In genomic region chr1:150009134-150009533, GRCm38 (mm10) we compare ENCODE assay signal across 26 mouse cellular contexts. TPM values are rescaled to one million over a fixed set of nuclear protein-coding genes. Genes with fewer than 3 reads are reported as not detected.
DNase-seq lines count a peak whose midpoint lies in the region; ATAC-seq and TF ChIP-seq lines count a peak whose summit lies in the region.
"Had no signal": no experiment of that assay in that cellular context is flagged by ENCODE, and none has a peak within 500 bp of the region (broad histone marks: within the 10 kb centered on the region; RNA-seq: fewer than 3 reads in every experiment).

No protein-coding gene starts in this region.

- H3K36me3 ChIP-seq in lung, embryonic 14.5 days (ENCODE audit: insufficient read depth), result no peaks in the 10 kb centered on the region
- H3K36me3 ChIP-seq in midbrain, embryonic 15.5 days (replicated peaks), result no peaks in the 10 kb centered on the region
- no peaks in the 10 kb centered on the region for H3K36me3 ChIP-seq in midbrain, embryonic 11.5 days (ENCODE audit: control insufficient read depth, insufficient read depth, low read length)
- H3K36me3 ChIP-seq in embryonic facial prominence, embryonic 15.5 days, result no peaks in the 10 kb centered on the region
- H3K36me3 ChIP-seq: heart, embryonic 12.5 days; hindbrain, embryonic 13.5 days; neural tube, embryonic 15.5 days had no signal

- no peak overlapping the region for H3K27ac ChIP-seq in lung, embryonic 14.5 days (ENCODE audit: low read depth)
- H3K27ac ChIP-seq in midbrain, embryonic 15.5 days, result no peak overlapping the region
- no peak overlapping the region for H3K27ac ChIP-seq in midbrain, embryonic 11.5 days (ENCODE audit: low read depth, low read length)
- H3K27ac ChIP-seq in embryonic facial prominence, embryonic 15.5 days (replicated peaks), result no peak overlapping the region
- H3K27ac ChIP-seq: hindbrain, embryonic 13.5 days; neural tube, embryonic 15.5 days had no signal

- TF ChIP-seq CTCF in lung, embryonic 14.5 days (IDR thresholded peaks at IDR 0.05; ENCODE audit: low read depth), result no peak

- no peak overlapping the region for H3K4me3 ChIP-seq in lung, embryonic 14.5 days (ENCODE audit: low read depth, low read length)
- H3K4me3 ChIP-seq in midbrain, embryonic 15.5 days, result no peak overlapping the region
- H3K4me3 ChIP-seq in midbrain, embryonic 11.5 days (ENCODE audit: low read depth, low read length), result no peak overlapping the region
- no peak overlapping the region for H3K4me3 ChIP-seq in embryonic facial prominence, embryonic 15.5 days (replicated peaks)
- H3K4me3 ChIP-seq: heart, embryonic 12.5 days; hindbrain, embryonic 13.5 days; neural tube, embryonic 15.5 days had no signal

- H3K4me1 ChIP-seq in lung, embryonic 14.5 days (ENCODE audit: insufficient read depth), result no peaks in the 10 kb centered on the region
- no peaks in the 10 kb centered on the region for H3K4me1 ChIP-seq in midbrain, embryonic 15.5 days
- no peaks in the 10 kb centered on the region for H3K4me1 ChIP-seq in midbrain, embryonic 11.5 days (ENCODE audit: control insufficient read depth, insufficient read depth, low read length)
- H3K4me1 ChIP-seq in embryonic facial prominence, embryonic 15.5 days, result no peaks in the 10 kb centered on the region
- H3K4me1 ChIP-seq: heart, embryonic 12.5 days; hindbrain, embryonic 13.5 days; neural tube, embryonic 15.5 days had no signal

- peak; percentile 73; the same call in 1 of the 2 replicates for ATAC-seq in lung, embryonic 14.5 days (ENCODE audit: insufficient read depth)
- ATAC-seq in midbrain, embryonic 15.5 days (replicated peaks), result peak; percentile 62; the same call in 1 of the 2 replicates
- no peak for ATAC-seq in midbrain, embryonic 11.5 days (ENCODE audit: low FRiP score)
- ATAC-seq in embryonic facial prominence, embryonic 15.5 days (ENCODE audit: insufficient number of reproducible peaks, low FRiP score, low TSS enrichment, low read depth), result 0 out of 2 replicates have a peak, but pooled peaks have one; percentile 19
- no peak for ATAC-seq in erythroid progenitor cell, adult 5-6 weeks (replicated peaks; ENCODE audit: low FRiP score, poor library complexity, severe bottlenecking)
- ATAC-seq: forebrain, embryonic 14.5 days; Patski had no signal

- H3K9ac ChIP-seq in lung, embryonic 14.5 days, result no peak overlapping the region
- no peak overlapping the region for H3K9ac ChIP-seq in midbrain, embryonic 15.5 days
- no peak overlapping the region for H3K9ac ChIP-seq in midbrain, embryonic 11.5 days (ENCODE audit: low read length)
- no peak overlapping the region for H3K9ac ChIP-seq in embryonic facial prominence, embryonic 15.5 days
- H3K9ac ChIP-seq: heart, embryonic 12.5 days; hindbrain, embryonic 13.5 days; neural tube, embryonic 15.5 days had no signal

- peak; percentile 31 for DNase-seq in heart, adult 11 months
- DNase-seq in heart, adult 9 months (ENCODE audit: low spot score in 2 of 2), result no peak
- DNase-seq in lung, embryonic 14.5 days, result peak; percentile 5
- no peak for DNase-seq in lung, postnatal 25 days (ENCODE audit: low spot score)
- no peak for DNase-seq in midbrain, embryonic 11.5 days (ENCODE audit: low spot score, missing footprints)
- DNase-seq: adrenal gland, postnatal 25 days; cerebellum, adult 11-12 months; cerebellum, adult 9-11 months; embryo, embryonic 11 days; gastrocnemius, postnatal 25 days; heart, adult 18-20 months; heart, postnatal 4 days; kidney, adult 11 months; layer of hippocampus, postnatal 36 days; left cerebral cortex, postnatal 4 days; retina, postnatal 1 day; right cerebral cortex, postnatal 14 days; thymus, postnatal 14 days had no signal

- no peaks in the 10 kb centered on the region for H3K9me3 ChIP-seq in lung, embryonic 14.5 days (ENCODE audit: low read depth, low read length)
- H3K9me3 ChIP-seq in midbrain, embryonic 15.5 days, result no peaks in the 10 kb centered on the region
- H3K9me3 ChIP-seq in midbrain, embryonic 11.5 days (ENCODE audit: control insufficient read depth, low read length), result no peaks in the 10 kb centered on the region
- H3K9me3 ChIP-seq in embryonic facial prominence, embryonic 15.5 days (replicated peaks), result no peaks in the 10 kb centered on the region
- H3K9me3 ChIP-seq: heart, embryonic 12.5 days; hindbrain, embryonic 13.5 days; neural tube, embryonic 15.5 days had no signal

- 79% methylated on average over 9 of the region's 9 CpGs for WGBS in lung, embryonic 14.5 days
- WGBS in midbrain, embryonic 15.5 days, result 91% methylated on average over 9 of the region's 9 CpGs
- 96% methylated on average over 9 of the region's 9 CpGs for WGBS in midbrain, embryonic 11.5 days
- 79% methylated on average over 9 of the region's 9 CpGs for WGBS in embryonic facial prominence, embryonic 15.5 days

- no peak overlapping the region for H3K4me2 ChIP-seq in lung, embryonic 14.5 days
- H3K4me2 ChIP-seq in midbrain, embryonic 15.5 days, result no peak overlapping the region
- no peak overlapping the region for H3K4me2 ChIP-seq in midbrain, embryonic 11.5 days
- no peak overlapping the region for H3K4me2 ChIP-seq in embryonic facial prominence, embryonic 15.5 days (replicated peaks)
- H3K4me2 ChIP-seq: heart, embryonic 12.5 days; hindbrain, embryonic 13.5 days; neural tube, embryonic 15.5 days had no signal

- H3K27me3 ChIP-seq in lung, embryonic 14.5 days (ENCODE audit: insufficient read depth, low read length), result no peaks in the 10 kb centered on the region
- H3K27me3 ChIP-seq in midbrain, embryonic 15.5 days (replicated peaks), result no peaks in the 10 kb centered on the region
- H3K27me3 ChIP-seq in midbrain, embryonic 11.5 days (ENCODE audit: control insufficient read depth, insufficient read depth, low read length), result no peaks in the 10 kb centered on the region
- H3K27me3 ChIP-seq in embryonic facial prominence, embryonic 15.5 days, result no peaks in the 10 kb centered on the region
- H3K27me3 ChIP-seq: heart, embryonic 12.5 days; hindbrain, embryonic 13.5 days; neural tube, embryonic 15.5 days; Patski had no signal

RNA-seq across cellular contexts. Expression of gene Pla2g4a, which starts 48.0 kb away (rescaled TPM):
- 11.7 and 12.2 TPM in 2 replicates for polyA plus RNA-seq in lung, embryonic 14.5 days (2014; fragmentation: Nextera tagmentation; extraction: Ambion mirVana)
- 0.74 and 0.96 TPM in 2 replicates for polyA plus RNA-seq in midbrain, embryonic 15.5 days (2015; fragmentation: Nextera tagmentation; extraction: Ambion mirVana)
- 3.6 and 3.8 TPM in 2 replicates for polyA plus RNA-seq in midbrain, embryonic 11.5 days (2014; fragmentation: Nextera tagmentation; extraction: Ambion mirVana)
- 20.0 and 20.1 TPM in 2 replicates for polyA plus RNA-seq in embryonic facial prominence, embryonic 15.5 days (2015; fragmentation: Nextera tagmentation; extraction: Ambion mirVana)
- total RNA-seq in erythroid progenitor cell, adult 5-6 weeks (2015; ENCODE audit: low replicate concordance), result 5.4 and 9.4 TPM in 2 replicates
- 6.6 and 8.1 TPM in 2 replicates for total RNA-seq in erythroid progenitor cell, adult 5-6 weeks (2017; ENCODE audit: low replicate concordance)

Comparison
In these comparisons a context has a peak if more than half of its experiments do, and no peak if none do; other contexts are left out.
1. DNase-seq: peak in heart, adult 11 months (single experiment) and lung, embryonic 14.5 days (single experiment); none in heart, adult 9 months (0 of 2), lung, postnatal 25 days (single experiment) and midbrain, embryonic 11.5 days (single experiment).
2. ATAC-seq: peak in lung, embryonic 14.5 days (single experiment), midbrain, embryonic 15.5 days (single experiment) and embryonic facial prominence, embryonic 15.5 days (single experiment); none in midbrain, embryonic 11.5 days (single experiment) and erythroid progenitor cell, adult 5-6 weeks (single experiment).